Mouse (Mus musculus): ENCODE results near the gene Tead3.

DNA sequence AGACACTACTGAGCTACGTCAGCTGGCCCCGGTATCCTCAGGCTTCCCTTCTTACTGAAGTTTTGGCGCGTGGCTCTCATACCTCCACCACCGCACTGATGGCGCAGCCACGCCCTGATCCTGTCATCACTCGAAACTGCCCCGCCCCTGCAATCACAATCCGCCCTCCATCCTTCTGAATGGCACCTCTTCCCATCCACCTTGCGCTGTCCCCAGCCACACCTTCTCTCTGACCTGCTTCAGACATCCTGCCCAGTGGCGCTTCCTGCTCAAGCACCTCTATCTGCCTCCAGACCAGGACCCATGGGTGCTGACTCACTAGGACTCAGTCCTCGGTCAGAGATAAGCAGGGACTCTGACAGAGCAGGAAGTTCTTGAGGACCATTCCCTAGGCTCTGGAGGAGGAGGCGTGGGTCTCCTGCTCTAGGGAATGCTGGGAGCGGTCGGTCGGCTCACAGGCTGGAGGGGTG lies 25.0 kb upstream of the Tead3 start:
- TF ChIP-seq CTCF (IDR thresholded peaks at IDR 0.05; ENCODE audit: extremely low read depth, insufficient read depth, low read length) (no peak), POLR2A (IDR thresholded peaks at IDR 0.05; ENCODE audit: extremely low read depth, insufficient read depth, low read length) (no peak)
